Mouse (Mus musculus): ENCODE results near the gene Nudt4. TPM values are rescaled to one million over a fixed set of nuclear protein-coding genes. Genes with fewer than 3 reads are reported as not detected.

The Nudt4 gene
- total and polyA plus RNA-seq, 2 experiments from 2014 or later, result 55.5 to 64.7 TPM

DNA sequence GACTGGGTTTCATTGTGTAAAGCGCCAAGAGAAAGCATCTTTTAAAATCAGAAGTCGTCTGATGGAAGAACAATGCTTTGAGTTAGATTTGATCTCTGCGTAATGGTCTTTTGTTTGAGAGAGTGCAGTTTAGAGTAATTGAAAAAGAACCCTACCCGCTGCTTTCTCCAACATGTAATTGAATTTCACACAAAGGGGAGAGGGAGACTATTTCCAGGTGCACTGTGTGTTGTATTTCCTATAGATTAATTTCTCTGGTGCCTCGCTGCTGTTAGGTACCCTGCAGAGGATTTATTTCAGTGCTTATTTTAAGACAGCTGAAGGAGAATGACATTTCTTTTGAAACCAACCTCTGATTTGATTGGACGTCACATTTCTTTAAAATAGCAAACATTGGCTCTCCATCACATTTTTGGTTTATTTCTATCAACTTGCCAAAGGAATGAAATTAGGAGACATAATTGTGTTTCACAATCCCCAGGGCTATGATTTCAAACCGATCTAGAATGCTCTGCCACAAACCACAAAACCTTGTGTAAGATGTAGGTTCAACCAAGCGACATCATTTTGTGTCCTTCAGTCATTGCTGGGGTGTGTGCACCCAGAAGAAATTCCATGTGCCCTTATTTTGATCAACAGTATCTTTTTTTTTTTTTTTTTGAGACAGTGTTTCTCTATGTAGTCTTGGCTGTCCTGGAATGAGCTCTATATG, 23.7 kb upstream of the Nudt4 start:
- H3K9ac ChIP-seq (replicated peaks; ENCODE audit: low read length), result no peak overlapping the region
- WGBS, result 53% methylated on average over 8 of the region's 8 CpGs
- H3K36me3 ChIP-seq (ENCODE audit: insufficient read depth, low read length), result no peaks in the 10 kb centered on the region
- no peaks in the 10 kb centered on the region for H3K27me3 ChIP-seq (ENCODE audit: insufficient read depth, low read length)
- H3K27ac ChIP-seq, result no peak overlapping the region
- DNase-seq (ENCODE audit: low spot score), result no peak
- H3K9me3 ChIP-seq (ENCODE audit: low read length), result no peaks in the 10 kb centered on the region
- no peak for ATAC-seq
- no peaks in the 10 kb centered on the region for H3K4me1 ChIP-seq (ENCODE audit: insufficient read depth, low read length)
- TF ChIP-seq CTCF (IDR thresholded peaks at IDR 0.05; ENCODE audit: low read depth), result no peak
- H3K4me2 ChIP-seq (ENCODE audit: low read depth, low read length), result no peak overlapping the region
- no peak overlapping the region for H3K4me3 ChIP-seq (ENCODE audit: low read length)

- H3K4me1 ChIP-seq (ENCODE audit: insufficient read depth, low read length), result no peaks in the 10 kb centered on the region
- DNase-seq (ENCODE audit: low spot score) (no peak), ATAC-seq (no peak)
- H3K4me3 ChIP-seq (ENCODE audit: low read length), result no peak overlapping the region
- 92% methylated on average over 6 of the region's 6 CpGs for WGBS
- no peaks in the 10 kb centered on the region for H3K9me3 ChIP-seq (ENCODE audit: low read length)
- H3K27me3 ChIP-seq (ENCODE audit: insufficient read depth, low read length), result no peaks in the 10 kb centered on the region
- no peak overlapping the region for H3K4me2 ChIP-seq (ENCODE audit: low read depth, low read length)
- H3K36me3 ChIP-seq (ENCODE audit: insufficient read depth, low read length), result no peaks in the 10 kb centered on the region
- H3K27ac ChIP-seq, result no peak overlapping the region
- no peak overlapping the region for H3K9ac ChIP-seq (replicated peaks; ENCODE audit: low read length)
- TF ChIP-seq CTCF (IDR thresholded peaks at IDR 0.05; ENCODE audit: low read depth), result no peak
Measured at GRCm38 (mm10) chr10:95585554-95585953, 21.6 kb upstream of the Nudt4 start.

- Histone ChIP-seq H3K36me3 (ENCODE audit: insufficient read depth, low read length) (no peaks in the 10 kb centered on the region), H3K9me3 (ENCODE audit: low read length) (no peaks in the 10 kb centered on the region), H3K9ac (replicated peaks; ENCODE audit: low read length) (no peak overlapping the region), H3K27me3 (ENCODE audit: insufficient read depth, low read length) (no peaks in the 10 kb centered on the region), H3K27ac (no peak overlapping the region), H3K4me1 (ENCODE audit: insufficient read depth, low read length) (no peaks in the 10 kb centered on the region), H3K4me2 (ENCODE audit: low read depth, low read length) (no peak overlapping the region), H3K4me3 (ENCODE audit: low read length) (no peak overlapping the region)
- TF ChIP-seq CTCF (IDR thresholded peaks at IDR 0.05; ENCODE audit: low read depth), result no peak
- WGBS, result 21% methylated on average over 4 of the region's 4 CpGs
- ATAC-seq, result no peak
- DNase-seq (ENCODE audit: low spot score), result no peak
Measured at GRCm38 (mm10) chr10:95577567-95577950, 13.6 kb upstream of the Nudt4 start.

DNA sequence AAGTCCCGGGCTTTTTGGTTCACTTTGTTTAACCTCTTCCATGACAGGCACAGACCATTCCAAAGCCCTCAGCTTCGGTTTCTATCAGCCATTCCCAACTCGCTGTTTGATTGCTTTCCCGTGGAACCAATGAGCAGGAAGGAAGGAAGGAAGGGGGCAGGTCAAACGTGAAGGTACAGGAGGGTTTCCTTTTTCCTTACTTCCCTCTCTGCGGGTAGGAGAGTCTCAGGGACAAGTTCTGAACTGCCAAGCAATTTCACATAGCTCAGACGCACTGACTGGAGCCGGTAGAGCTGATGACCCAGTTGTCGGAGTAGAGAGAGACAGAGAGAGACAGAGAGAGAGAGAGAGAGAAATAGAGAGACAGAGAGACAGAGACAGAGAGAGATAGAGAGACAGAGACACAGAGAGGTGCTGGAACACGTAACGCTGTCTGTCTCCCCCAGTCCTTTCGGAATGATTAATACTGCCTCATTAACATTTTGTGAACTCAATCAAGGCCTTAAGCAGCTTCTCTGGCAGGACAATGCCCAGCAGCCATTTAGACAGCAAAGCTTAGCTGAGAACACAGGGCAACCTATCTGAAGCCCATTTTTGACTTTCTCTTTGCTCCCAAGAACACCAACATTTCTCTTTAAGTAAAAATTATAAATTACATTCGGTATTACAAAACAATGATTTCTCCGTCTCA, 13.1 kb upstream of the Nudt4 start:
- DNase-seq (ENCODE audit: low spot score), result peak; percentile 34

GRCm38 (mm10) chr10:95575839-95576380, 12.0 kb upstream of the Nudt4 start:
- DNase-seq (ENCODE audit: low spot score) (no peak), ATAC-seq (no peak)
- TF ChIP-seq CTCF (IDR thresholded peaks at IDR 0.05; ENCODE audit: low read depth), result no peak
- H3K27me3 ChIP-seq (ENCODE audit: insufficient read depth, low read length), result no peaks in the 10 kb centered on the region
- H3K4me1 ChIP-seq (ENCODE audit: insufficient read depth, low read length), result no peaks in the 10 kb centered on the region
- H3K27ac ChIP-seq, result no peak overlapping the region
- no peak overlapping the region for H3K4me3 ChIP-seq (ENCODE audit: low read length)
- no peak overlapping the region for H3K4me2 ChIP-seq (ENCODE audit: low read depth, low read length)
- 75% methylated on average over 10 of the region's 10 CpGs for WGBS
- H3K9me3 ChIP-seq (ENCODE audit: low read length), result no peaks in the 10 kb centered on the region
- H3K9ac ChIP-seq (replicated peaks; ENCODE audit: low read length), result no peak overlapping the region
- no peaks in the 10 kb centered on the region for H3K36me3 ChIP-seq (ENCODE audit: insufficient read depth, low read length)

More for the DNA sequence above, 13.1 kb upstream of the Nudt4 start:
- H3K27me3 ChIP-seq (ENCODE audit: insufficient read depth, low read length), result no peaks in the 10 kb centered on the region
- no peak for TF ChIP-seq CTCF (IDR thresholded peaks at IDR 0.05; ENCODE audit: low read depth)
- H3K4me3 ChIP-seq (ENCODE audit: low read length), result no peak overlapping the region
- no peak overlapping the region for H3K27ac ChIP-seq
- no peak overlapping the region for H3K4me2 ChIP-seq (ENCODE audit: low read depth, low read length)
- H3K36me3 ChIP-seq (ENCODE audit: insufficient read depth, low read length), result no peaks in the 10 kb centered on the region
- ATAC-seq, result no peak
- no peaks in the 10 kb centered on the region for H3K4me1 ChIP-seq (ENCODE audit: insufficient read depth, low read length)
- H3K9me3 ChIP-seq (ENCODE audit: low read length), result no peaks in the 10 kb centered on the region
- H3K9ac ChIP-seq (replicated peaks; ENCODE audit: low read length), result no peak overlapping the region
- 43% methylated on average over 14 of the region's 14 CpGs for WGBS

GRCm38 (mm10) chr10:95574994-95575393, 11.0 kb upstream of the Nudt4 start:
- TF ChIP-seq CTCF (IDR thresholded peaks at IDR 0.05; ENCODE audit: low read depth), result no peak
- no peaks in the 10 kb centered on the region for H3K36me3 ChIP-seq (ENCODE audit: insufficient read depth, low read length)
- H3K27me3 ChIP-seq (ENCODE audit: insufficient read depth, low read length), result no peaks in the 10 kb centered on the region
- no peak overlapping the region for H3K4me2 ChIP-seq (ENCODE audit: low read depth, low read length)
- H3K9ac ChIP-seq (replicated peaks; ENCODE audit: low read length), result no peak overlapping the region
- H3K9me3 ChIP-seq (ENCODE audit: low read length), result no peaks in the 10 kb centered on the region
- H3K4me1 ChIP-seq (ENCODE audit: insufficient read depth, low read length), result no peaks in the 10 kb centered on the region
- no peak overlapping the region for H3K4me3 ChIP-seq (ENCODE audit: low read length)
- WGBS, result 73% methylated on average over 4 of the region's 4 CpGs
- H3K27ac ChIP-seq, result no peak overlapping the region
- no peak for ATAC-seq
- no peak for DNase-seq (ENCODE audit: low spot score)

DNA sequence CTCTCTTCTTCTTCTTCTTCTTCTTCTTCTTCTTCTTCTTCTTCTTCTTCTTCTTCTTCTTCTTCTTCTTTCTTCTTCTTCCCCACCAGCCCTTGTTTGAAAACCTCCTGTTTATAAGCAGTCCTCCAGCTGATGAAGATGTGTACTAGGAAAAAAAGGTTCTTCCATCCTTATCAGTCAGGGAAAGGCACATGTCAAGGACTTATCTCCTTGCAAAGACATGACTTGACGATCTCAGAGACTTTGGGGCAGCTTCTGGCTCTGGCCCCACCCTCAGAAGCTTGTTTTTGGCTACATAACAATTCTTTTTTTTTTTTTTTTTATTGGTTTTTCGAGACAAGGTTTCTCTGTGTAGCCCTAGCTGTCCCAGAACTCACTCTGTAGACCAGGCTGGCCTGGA, 5.5 kb upstream of the Nudt4 start:
- no peak overlapping the region for H3K4me2 ChIP-seq (ENCODE audit: low read depth, low read length)
- H3K36me3 ChIP-seq (ENCODE audit: insufficient read depth, low read length), result no peaks in the 10 kb centered on the region
- no peaks in the 10 kb centered on the region for H3K27me3 ChIP-seq (ENCODE audit: insufficient read depth, low read length)
- H3K27ac ChIP-seq, result no peak overlapping the region
- no peak overlapping the region for H3K4me3 ChIP-seq (ENCODE audit: low read length)
- H3K9ac ChIP-seq (replicated peaks; ENCODE audit: low read length), result no peak overlapping the region
- DNase-seq (ENCODE audit: low spot score), result no peak
- H3K9me3 ChIP-seq (ENCODE audit: low read length), result no peaks in the 10 kb centered on the region
- ATAC-seq, result no peak
- H3K4me1 ChIP-seq (ENCODE audit: insufficient read depth, low read length), result no peaks in the 10 kb centered on the region
- 67% methylated on average over 2 of the region's 2 CpGs for WGBS
- no peak for TF ChIP-seq CTCF (IDR thresholded peaks at IDR 0.05; ENCODE audit: low read depth)
